Mouse (Mus musculus): ENCODE measurements at regions not wholly inside any gene's neighbourhood (a gene's known extent, or its start where the extent isn't known, plus 50 kb on each side); places are given as distances from the start of the nearest gene placed in this dataset.
"Not testable (repeated sequence)": the region's sequence is repeated elsewhere in the genome, so short reads cannot be mapped to it uniquely, and the experiment has no call there.

GRCm38 (mm10) chrX:170809909-170810308 is 137.5 kb downstream of the Asmt start:
- not testable (repeated sequence) for DNase-seq (ENCODE audit: low spot score)

GRCm38 (mm10) chrX:170815381-170815780 is 142.9 kb downstream of the Asmt start:
- DNase-seq (ENCODE audit: low spot score) = no peak

- DNase-seq (ENCODE audit: low spot score) = not testable (repeated sequence)
These were observed 168.7 kb downstream of the Asmt start for GRCm38 (mm10) chrX:170841108-170841507.

- DNase-seq (ENCODE audit: low spot score) = not testable (repeated sequence)
These were observed 169.1 kb downstream of the Asmt start for GRCm38 (mm10) chrX:170841551-170841950.

- DNase-seq (ENCODE audit: low spot score) = not testable (repeated sequence)
These were observed 170.5 kb downstream of the Asmt start for GRCm38 (mm10) chrX:170842878-170843465.

GRCm38 (mm10) chrX:170876616-170877015 is 204.2 kb downstream of the Asmt start:
- DNase-seq (ENCODE audit: low spot score) = not testable (repeated sequence)

GRCm38 (mm10) chrX:170880864-170881263 is 208.4 kb downstream of the Asmt start:
- DNase-seq (ENCODE audit: low spot score) = peak; percentile 1
